Mouse (Mus musculus) gastrocnemius, postnatal 14 days (tissue): ENCODE measurements around the gene Magi2. TPM values are rescaled to one million over a fixed set of nuclear protein-coding genes. Genes with fewer than 3 reads are reported as not detected.

Experiments
- DNase-seq: peaks from one replicate; pipeline ENCODE4 v3.0.0; 2021; ENCODE audit warnings: mixed read lengths
- intact Hi-C: fragments of 180-260 bp; cut with DNase I; formaldehyde crosslinking; loops from one replicate; pipeline ENCODE4 v1.15.1; 2025; ENCODE audit warnings: low total_unique reads
- total RNA-seq, 2 experiments: library from RNA; stranded (reverse); gene quantifications; 2 replicates each; pipeline ENCODE4 v1.2.3; 2021

Magi2 gene
- total RNA-seq, 2 experiments from 2014 or later: 2.1 to 3.6 TPM

GRCm38 (mm10) chr5:19907381-19907982, 680.6 kb downstream of the Magi2 start:
- intact Hi-C loops: no loop called here
- no peak for DNase-seq

GRCm38 (mm10) chr5:19907983-19908705, 681.3 kb downstream of the Magi2 start:
- intact Hi-C loops: no loop called here
- DNase-seq: no peak

DNA sequence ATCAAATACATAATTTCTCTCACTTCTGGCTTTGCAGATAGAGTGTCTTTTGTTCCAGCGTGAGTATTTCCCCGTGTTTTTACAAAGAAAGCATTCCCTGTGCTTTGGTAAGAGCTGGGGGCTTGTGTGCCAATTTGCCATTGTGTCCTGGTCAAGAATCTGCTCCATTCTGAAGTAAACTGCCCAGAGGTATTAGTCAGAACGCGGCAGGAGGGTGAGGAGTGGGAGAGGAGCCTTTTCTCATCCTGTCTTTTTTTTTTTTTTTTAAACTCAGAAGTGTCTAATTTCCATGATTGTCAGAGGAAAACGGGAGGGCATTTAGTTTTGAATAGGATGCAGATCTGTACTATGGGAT, 681.8 kb downstream of the Magi2 start:
- intact Hi-C loops: no loop called here
- DNase-seq: no peak

- DNase-seq: no peak
- intact Hi-C loops: no loop called here
Observed at GRCm38 (mm10) chr5:19909071-19909470, 682.2 kb downstream of the Magi2 start.

GRCm38 (mm10) chr5:19909664-19910063, 682.8 kb downstream of the Magi2 start:
- intact Hi-C loops: no loop called here

GRCm38 (mm10) chr5:19932102-19932501, 705.3 kb downstream of the Magi2 start:
- no peak for DNase-seq
- intact Hi-C loops: no loop called here

More at GRCm38 (mm10) chr5:19909664-19910063, 682.8 kb downstream of the Magi2 start:
- no peak for DNase-seq

DNA sequence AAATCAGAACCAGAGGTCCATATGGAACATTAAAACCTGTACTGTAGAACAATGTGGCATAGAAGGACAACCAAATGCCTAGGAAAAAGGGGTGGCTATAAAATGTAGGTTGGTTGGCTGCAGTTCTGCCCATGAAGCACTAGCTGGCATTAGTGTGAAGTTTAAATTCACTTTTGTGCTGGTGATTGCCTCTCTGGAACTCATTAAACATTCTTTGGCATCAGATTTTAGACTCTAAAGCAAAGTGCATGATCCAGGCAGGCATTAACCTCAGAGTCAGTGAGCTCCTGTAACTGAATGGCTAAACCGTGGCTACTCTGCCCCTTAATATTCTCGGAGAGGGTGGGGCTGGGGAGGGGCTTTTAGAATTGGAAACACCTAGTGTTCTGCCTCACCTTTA, 706.4 kb downstream of the Magi2 start:
- intact Hi-C loops: no loop called here
- DNase-seq: no peak

DNA sequence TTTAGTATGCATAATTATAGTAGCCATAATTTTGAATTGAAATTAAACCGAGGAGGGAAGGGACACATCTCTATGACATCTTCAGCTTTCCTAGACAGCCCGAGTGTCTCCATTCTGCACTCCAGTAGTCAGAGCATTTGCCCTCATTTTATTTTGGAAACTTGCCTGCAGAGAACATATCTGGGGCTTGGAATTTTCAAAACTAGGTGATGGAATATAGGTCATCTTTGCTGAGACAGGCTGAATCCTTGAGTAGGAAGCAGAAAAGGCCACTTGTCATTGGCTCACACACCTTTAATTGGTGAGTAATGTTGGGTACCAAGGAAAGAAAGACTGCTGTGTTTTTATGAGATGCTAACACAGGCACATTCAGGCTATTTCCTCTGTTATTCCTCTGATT, 724.3 kb downstream of the Magi2 start:
- no peak for DNase-seq
- intact Hi-C loops: no loop called here

DNA sequence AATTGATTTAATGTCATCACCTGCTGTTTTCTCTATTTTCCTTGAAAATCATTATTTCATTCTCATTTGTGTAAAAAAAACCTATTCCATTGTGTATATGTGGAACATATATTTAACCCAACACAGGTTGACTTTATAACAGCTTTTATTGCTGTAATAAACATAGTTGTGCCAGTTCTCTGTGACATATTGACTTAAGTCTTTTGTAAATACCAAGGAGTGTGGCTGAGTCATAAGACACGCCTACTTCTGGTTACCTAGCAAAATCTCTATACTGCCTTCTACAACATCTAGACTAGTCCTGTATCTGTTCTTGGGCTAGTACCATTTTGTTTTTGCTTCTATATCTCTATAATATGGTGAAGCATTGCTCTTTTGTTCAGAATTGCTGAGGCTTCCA, 737.3 kb downstream of the Magi2 start:
- no peak for DNase-seq
- intact Hi-C loops: no loop called here

GRCm38 (mm10) chr5:19972736-19973135, 745.9 kb downstream of the Magi2 start:
- no peak for DNase-seq
- intact Hi-C loops: no loop called here

GRCm38 (mm10) chr5:19973852-19974251, 747.0 kb downstream of the Magi2 start:
- intact Hi-C loops: no loop called here

DNA sequence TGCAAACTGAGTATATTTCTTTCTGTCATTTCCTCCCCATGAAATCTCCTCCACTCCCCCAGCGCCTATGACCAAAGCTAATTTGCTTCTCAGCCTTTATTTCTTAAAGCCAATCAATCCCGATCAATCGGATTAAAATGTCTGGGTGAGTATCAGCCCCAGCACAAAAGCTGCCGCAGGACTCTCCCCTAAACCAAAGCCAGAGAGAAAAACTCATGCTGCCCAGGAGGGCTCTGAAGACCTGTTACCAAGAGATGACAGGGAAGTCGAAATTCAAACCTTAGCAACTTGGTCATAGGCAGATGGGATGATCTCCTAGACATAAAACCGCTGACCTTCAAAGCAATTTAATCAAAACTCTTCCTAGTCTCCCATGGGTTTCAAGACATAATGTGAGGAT, 754.7 kb downstream of the Magi2 start:
- no peak for DNase-seq
- intact Hi-C loops: no loop called here

More at GRCm38 (mm10) chr5:19973852-19974251, 747.0 kb downstream of the Magi2 start:
- no peak for DNase-seq

GRCm38 (mm10) chr5:19982031-19982430, 755.2 kb downstream of the Magi2 start:
- intact Hi-C loops: no loop called here
- DNase-seq: no peak

DNA sequence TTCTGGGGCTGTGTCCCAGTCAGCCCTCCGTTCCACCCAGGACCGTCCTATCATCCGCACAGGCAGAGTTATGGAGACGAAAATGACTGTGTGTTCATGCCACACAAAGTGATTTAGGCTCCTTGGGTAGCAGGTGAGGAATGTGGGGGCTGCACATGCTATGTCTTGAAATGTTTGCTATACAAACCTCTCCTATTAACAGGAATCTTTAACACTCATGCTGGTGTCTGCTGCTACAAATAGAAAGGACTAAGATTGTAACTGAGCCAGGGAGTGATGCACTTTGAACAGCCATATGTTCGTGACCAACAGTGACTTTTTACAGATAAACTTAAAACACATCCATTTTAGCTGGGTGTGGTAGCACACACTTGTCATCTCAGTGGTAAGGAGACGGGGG, 772.6 kb downstream of the Magi2 start:
- intact Hi-C loops: no loop called here
- no peak for DNase-seq

GRCm38 (mm10) chr5:19999912-20000311, 773.1 kb downstream of the Magi2 start:
- DNase-seq: no peak
- intact Hi-C loops: no loop called here

GRCm38 (mm10) chr5:20006616-20007015, 779.8 kb downstream of the Magi2 start:
- no peak for DNase-seq
- intact Hi-C loops: no loop called here

DNA sequence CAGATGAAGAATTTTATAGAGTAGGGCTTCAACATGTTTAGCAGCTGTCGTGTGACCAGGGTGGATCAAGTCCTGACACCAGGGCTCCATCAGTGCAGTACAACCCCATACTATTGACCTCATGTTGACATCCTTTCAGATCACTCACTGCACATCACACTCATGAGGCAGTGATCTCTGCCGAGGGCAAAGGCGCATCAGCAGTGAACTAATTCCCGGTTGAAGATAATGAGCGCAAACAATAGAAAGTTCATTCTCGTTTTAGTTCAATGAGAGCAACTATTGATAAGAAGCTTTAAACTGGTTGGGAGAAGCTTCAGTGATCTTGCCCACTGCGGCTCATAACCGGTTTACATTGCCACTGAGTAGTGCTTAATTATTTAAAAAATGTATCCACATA, 780.4 kb downstream of the Magi2 start:
- DNase-seq: no peak

GRCm38 (mm10) chr5:20010210-20010609, 783.4 kb downstream of the Magi2 start:
- intact Hi-C loops: no loop called here
- no peak for DNase-seq

More for the DNA sequence above, 780.4 kb downstream of the Magi2 start:
- intact Hi-C loops: no loop called here

- intact Hi-C loops: no loop called here
- DNase-seq: no peak
Observed at GRCm38 (mm10) chr5:20018063-20018462, 791.2 kb downstream of the Magi2 start.

- no peak for DNase-seq
- intact Hi-C loops: no loop called here
Observed at GRCm38 (mm10) chr5:20046649-20047048, 819.8 kb downstream of the Magi2 start.

GRCm38 (mm10) chr5:20048386-20048785, 821.5 kb downstream of the Magi2 start:
- no peak for DNase-seq
- intact Hi-C loops: no loop called here
